Mouse (Mus musculus): ENCODE measurements around the gene Tmem265. TPM values are rescaled to one million over a fixed set of nuclear protein-coding genes. Genes with fewer than 3 reads are reported as not detected.

Tmem265 gene
- polyA plus RNA-seq, 1 experiment from 2014 or later: 5.6 TPM

DNA sequence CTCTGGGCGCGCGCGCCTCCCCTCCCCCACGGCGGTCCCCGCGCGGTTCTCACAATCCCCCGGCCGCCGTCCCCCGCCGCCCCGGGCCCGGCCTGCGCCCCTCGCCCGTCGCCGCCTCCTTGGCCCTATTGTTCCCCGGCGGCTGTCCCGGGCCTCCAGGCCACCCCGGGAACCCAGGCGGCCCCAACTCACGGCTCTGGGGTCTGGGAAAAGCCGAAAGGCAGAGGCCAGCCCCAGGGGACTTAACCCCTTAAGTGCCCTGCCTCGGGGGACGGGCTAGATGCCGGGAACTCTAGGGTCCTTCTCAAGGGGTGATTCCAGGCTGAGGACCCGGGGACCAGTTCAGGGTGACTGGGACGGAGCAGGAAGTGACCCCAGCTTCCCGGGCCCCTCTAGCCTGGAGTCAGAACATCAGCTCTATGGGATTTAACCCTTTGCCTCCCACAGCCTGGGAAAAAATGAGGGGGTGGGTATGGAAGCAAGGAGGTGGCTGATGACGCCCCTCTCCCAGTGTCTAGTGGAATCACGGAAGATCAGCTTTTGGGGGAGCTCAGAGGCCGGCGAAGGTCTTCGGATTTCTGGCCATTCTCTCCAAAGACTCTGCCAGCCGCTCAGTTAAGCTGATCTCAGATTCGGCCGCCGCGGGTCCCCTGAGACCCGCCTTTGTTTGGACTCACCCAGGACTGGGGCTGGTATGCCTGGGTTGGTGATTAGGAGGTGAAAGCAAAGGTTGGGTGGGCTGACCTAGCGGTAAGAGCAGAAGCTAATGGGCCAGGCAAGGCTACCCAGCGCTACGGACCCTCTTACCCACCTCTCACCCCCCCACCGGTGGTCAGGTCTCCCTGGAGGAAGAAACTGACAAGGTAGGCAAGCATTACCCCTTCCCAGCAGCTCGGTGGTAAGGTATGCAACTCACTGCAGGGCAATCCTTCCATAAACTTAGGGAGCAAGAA is 54.0 kb downstream of the Tmem265 start, which contains the start of gene Zfp629:
Gene Zfp629, minus strand, starts transcription at position 907 of the 953 bp plus-strand sequence.
- Histone ChIP-seq H3K4me2 (replicated peaks) (peak within 1 kb of the TSS; percentile 79), H3K27me3 (replicated peaks) (no peaks in the 10 kb centered on the region), H3K9me3 (no peaks in the 10 kb centered on the region), H3K9ac (peak within 1 kb of the TSS; percentile 94), H3K36me3 (peaks cover 28% of the 10 kb centered on the region), H3K4me1 (replicated peaks) (peaks cover 10% of the 10 kb centered on the region), H3K4me3 (replicated peaks) (peak within 1 kb of the TSS; percentile 98), H3K27ac (peak within 1 kb of the TSS; percentile 84)
- ATAC-seq: peak; percentile 90
- 1% methylated on average over 49 of the region's 50 CpGs for WGBS

DNA sequence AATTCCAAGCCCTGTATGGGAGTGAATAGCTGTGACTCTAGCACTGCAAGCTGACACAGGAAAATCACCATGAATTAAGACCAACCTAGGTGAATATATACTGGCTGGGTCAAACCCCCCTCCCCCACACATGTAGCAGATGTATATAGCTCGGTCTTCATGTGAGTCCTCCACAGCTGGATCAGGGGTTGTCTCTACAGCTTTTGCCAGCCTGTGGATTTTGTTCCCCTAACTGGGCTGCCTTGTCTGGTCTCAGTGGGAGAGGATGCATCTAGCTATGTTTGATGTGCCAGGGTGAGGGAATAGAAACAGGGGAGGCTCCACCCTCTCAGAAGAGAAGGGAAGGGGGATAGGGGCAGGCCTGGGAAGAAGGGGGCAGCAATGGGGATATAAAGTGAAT is 55.1 kb downstream of the Tmem265 start:
- Histone ChIP-seq H3K4me1 (replicated peaks) (peaks cover 10% of the 10 kb centered on the region), H3K27ac (no peak overlapping the region), H3K9ac (no peak overlapping the region), H3K4me2 (replicated peaks) (no peak overlapping the region), H3K36me3 (peaks cover 16% of the 10 kb centered on the region), H3K9me3 (no peaks in the 10 kb centered on the region), H3K27me3 (replicated peaks) (no peaks in the 10 kb centered on the region), H3K4me3 (replicated peaks) (no peak overlapping the region)
- 62% methylated on average over 1 of the region's 1 CpGs for WGBS
- ATAC-seq: no peak

Other genes with a start within 250 kb of the Tmem265 start
- 18.9 and 19.9 TPM in 2 replicates for gene Zfp768, start 215.8 kb upstream of the Tmem265 start, polyA plus RNA-seq (2015; fragmentation: Nextera tagmentation; extraction: Ambion mirVana)
- 10.5 and 11.5 TPM in 2 replicates for gene Zfp747, start 185.3 kb upstream of the Tmem265 start, polyA plus RNA-seq (2015; fragmentation: Nextera tagmentation; extraction: Ambion mirVana)
- gene 9130019O22Rik, start 174.2 kb upstream of the Tmem265 start, polyA plus RNA-seq (2015; fragmentation: Nextera tagmentation; extraction: Ambion mirVana): 6.3 TPM in 2 replicates
- 8.0 and 9.3 TPM in 2 replicates for gene E430018J23Rik, start 167.8 kb upstream of the Tmem265 start, polyA plus RNA-seq (2015; fragmentation: Nextera tagmentation; extraction: Ambion mirVana)
- gene Zfp764, start 154.6 kb upstream of the Tmem265 start, polyA plus RNA-seq (2015; fragmentation: Nextera tagmentation; extraction: Ambion mirVana): 7.5 and 8.3 TPM in 2 replicates
- 22.6 and 24.8 TPM in 2 replicates for gene Zfp688, start 139.3 kb upstream of the Tmem265 start, polyA plus RNA-seq (2015; fragmentation: Nextera tagmentation; extraction: Ambion mirVana)
- 5.6 and 5.9 TPM in 2 replicates for gene Zfp689, start 112.2 kb upstream of the Tmem265 start, polyA plus RNA-seq (2015; fragmentation: Nextera tagmentation; extraction: Ambion mirVana)
- gene Prr14, start 101.8 kb upstream of the Tmem265 start, polyA plus RNA-seq (2015; fragmentation: Nextera tagmentation; extraction: Ambion mirVana): 36.0 and 37.4 TPM in 2 replicates
- gene Fbrs, start 82.2 kb upstream of the Tmem265 start, polyA plus RNA-seq (2015; fragmentation: Nextera tagmentation; extraction: Ambion mirVana): 8.9 and 9.2 TPM in 2 replicates
- 37.6 and 37.9 TPM in 2 replicates for gene Srcap, start 49.4 kb upstream of the Tmem265 start, polyA plus RNA-seq (2015; fragmentation: Nextera tagmentation; extraction: Ambion mirVana)
- 11.5 and 12.3 TPM in 2 replicates for gene Gm42715, start 41.8 kb upstream of the Tmem265 start, polyA plus RNA-seq (2015; fragmentation: Nextera tagmentation; extraction: Ambion mirVana)
- 34.3 TPM in 2 replicates for gene Phkg2, start 11.9 kb downstream of the Tmem265 start, polyA plus RNA-seq (2015; fragmentation: Nextera tagmentation; extraction: Ambion mirVana)
- gene Ccdc189, start 27.2 kb downstream of the Tmem265 start, polyA plus RNA-seq (2015; fragmentation: Nextera tagmentation; extraction: Ambion mirVana): 4.1 and 4.9 TPM in 2 replicates
- 37.4 and 37.7 TPM in 2 replicates for gene Rnf40, start 27.4 kb downstream of the Tmem265 start, polyA plus RNA-seq (2015; fragmentation: Nextera tagmentation; extraction: Ambion mirVana)
- 8.8 and 9.4 TPM in 2 replicates for gene Zfp629, start 54.4 kb downstream of the Tmem265 start, polyA plus RNA-seq (2015; fragmentation: Nextera tagmentation; extraction: Ambion mirVana)
- gene Bcl7c, start 147.5 kb downstream of the Tmem265 start, polyA plus RNA-seq (2015; fragmentation: Nextera tagmentation; extraction: Ambion mirVana): 48.1 and 52.8 TPM in 2 replicates
- 9.4 and 10.5 TPM in 2 replicates for gene Ctf1, start 151.3 kb downstream of the Tmem265 start, polyA plus RNA-seq (2015; fragmentation: Nextera tagmentation; extraction: Ambion mirVana)
- gene Ctf2, start 170.8 kb downstream of the Tmem265 start, polyA plus RNA-seq (2015; fragmentation: Nextera tagmentation; extraction: Ambion mirVana): 0.13 and 0.29 TPM in 2 replicates
- gene Fbxl19, start 183.2 kb downstream of the Tmem265 start, polyA plus RNA-seq (2015; fragmentation: Nextera tagmentation; extraction: Ambion mirVana): 3.2 and 4.3 TPM in 2 replicates
- 22.9 and 25.5 TPM in 2 replicates for gene Orai3, start 208.4 kb downstream of the Tmem265 start, polyA plus RNA-seq (2015; fragmentation: Nextera tagmentation; extraction: Ambion mirVana)
- 15.2 and 17.4 TPM in 2 replicates for gene Setd1a, start 215.3 kb downstream of the Tmem265 start, polyA plus RNA-seq (2015; fragmentation: Nextera tagmentation; extraction: Ambion mirVana)
- not detected in 2 replicates for gene Gm49388, start 224.2 kb downstream of the Tmem265 start, polyA plus RNA-seq (2015; fragmentation: Nextera tagmentation; extraction: Ambion mirVana)
- 28.0 and 31.2 TPM in 2 replicates for gene Hsd3b7, start 239.2 kb downstream of the Tmem265 start, polyA plus RNA-seq (2015; fragmentation: Nextera tagmentation; extraction: Ambion mirVana)

Measured in intestine, embryonic 15.5 days (tissue).